23 mouse cellular contexts compared by ENCODE assay signal in the genomic region with DNA sequence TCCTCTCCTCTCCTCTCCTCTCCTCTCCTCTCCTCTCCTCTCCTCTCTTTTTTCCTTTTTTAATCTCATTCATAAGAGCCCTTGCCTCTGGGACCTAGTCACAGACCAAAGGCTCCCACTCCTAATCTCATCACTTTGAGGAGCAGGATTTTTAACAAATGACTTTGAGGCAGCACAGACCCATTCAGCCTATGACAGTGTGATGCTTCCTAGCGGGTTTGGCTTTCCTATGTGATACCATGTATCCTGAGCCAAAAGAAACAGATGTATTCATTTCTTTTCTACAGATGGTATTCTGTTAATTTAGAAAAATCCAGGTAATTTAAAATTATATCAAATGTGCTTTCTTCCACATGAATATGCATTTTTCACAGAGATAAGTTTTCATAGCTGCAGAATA.
"Had no signal": no experiment of that assay in that cellular context is flagged by ENCODE, and none has a peak within 500 bp of the region (broad histone marks: within the 10 kb centered on the region; RNA-seq: fewer than 3 reads in every experiment).

No protein-coding gene starts in this region.

- H3K9ac ChIP-seq: kidney, embryonic 15.5 days; limb, embryonic 12.5 days; limb, embryonic 15.5 days; liver, embryonic 14.5 days; liver, postnatal 0 days; lung, embryonic 14.5 days; midbrain, embryonic 13.5 days; neural tube, embryonic 13.5 days; stomach, embryonic 15.5 days had no signal

- H3K27me3 ChIP-seq: kidney, embryonic 15.5 days; limb, embryonic 12.5 days; limb, embryonic 15.5 days; midbrain, embryonic 13.5 days; stomach, embryonic 15.5 days had no signal

- ATAC-seq: liver, postnatal 0 days; lung, postnatal 0 days; midbrain, embryonic 16.5 days had no signal

- H3K9me3 ChIP-seq: kidney, embryonic 15.5 days; limb, embryonic 12.5 days; limb, embryonic 15.5 days; megakaryocyte, embryonic 14.5 days; midbrain, embryonic 10.5 days; midbrain, embryonic 13.5 days; neural tube, embryonic 13.5 days; stomach, embryonic 15.5 days had no signal

- H3K36me3 ChIP-seq: kidney, embryonic 15.5 days; limb, embryonic 12.5 days; limb, embryonic 15.5 days; midbrain, embryonic 10.5 days; midbrain, embryonic 13.5 days; neural tube, embryonic 13.5 days; stomach, embryonic 15.5 days had no signal

- H3K4me3 ChIP-seq: kidney, embryonic 15.5 days; limb, embryonic 12.5 days; limb, embryonic 15.5 days; megakaryocyte, embryonic 14.5 days; midbrain, embryonic 10.5 days; midbrain, embryonic 13.5 days; myocyte; neural tube, embryonic 13.5 days; stomach, embryonic 15.5 days had no signal

- H3K27ac ChIP-seq: kidney, embryonic 15.5 days; limb, embryonic 12.5 days; limb, embryonic 15.5 days; liver, embryonic 14.5 days; midbrain, embryonic 10.5 days; midbrain, embryonic 13.5 days; neural tube, embryonic 13.5 days; stomach, embryonic 15.5 days had no signal

- H3K4me2 ChIP-seq: kidney, embryonic 15.5 days; limb, embryonic 12.5 days; limb, embryonic 15.5 days; liver, embryonic 11.5 days; lung, embryonic 14.5 days; midbrain, embryonic 13.5 days; neural tube, embryonic 13.5 days; stomach, embryonic 15.5 days had no signal

- H3K4me1 ChIP-seq: limb, embryonic 12.5 days; megakaryocyte, embryonic 14.5 days; stomach, embryonic 15.5 days had no signal

- DNase-seq: kidney, adult 8-10 months; kidney, postnatal 10 days; left cerebral cortex, postnatal 4 days; liver, postnatal 0 days; lung, embryonic 14.5 days; retina, postnatal 1 day; right cerebral cortex, postnatal 25 days; spleen, adult 18-20 months; thymus, adult 18-20 months; thymus, postnatal 36 days had no signal
